Mouse (Mus musculus): ENCODE measurements around the gene Tssc4.

Gene Tssc4

GRCm38 (mm10) chr7:143068882-143069591 lies at the start of gene Tssc4:
Gene Tssc4, plus strand, starts transcription at chr7:143069249.
- peak; percentile 100 for DNase-seq (ENCODE audit: low read depth, low spot score)

- DNase-seq (ENCODE audit: low read depth, low spot score): no peak
Observed at GRCm38 (mm10) chr7:143020040-143020439, 49.0 kb upstream of the Tssc4 start.

- DNase-seq (ENCODE audit: low read depth, low spot score): no peak
Observed at GRCm38 (mm10) chr7:143020764-143021163, 48.3 kb upstream of the Tssc4 start.

GRCm38 (mm10) chr7:143021356-143022164 lies 47.5 kb upstream of the Tssc4 start:
- no peak for DNase-seq (ENCODE audit: low read depth, low spot score)

GRCm38 (mm10) chr7:143023499-143023898 lies 45.5 kb upstream of the Tssc4 start:
- no peak for DNase-seq (ENCODE audit: low read depth, low spot score)

GRCm38 (mm10) chr7:143024293-143024692 lies 44.8 kb upstream of the Tssc4 start:
- no peak for DNase-seq (ENCODE audit: low read depth, low spot score)

GRCm38 (mm10) chr7:143025496-143025895 lies 43.6 kb upstream of the Tssc4 start:
- no peak for DNase-seq (ENCODE audit: low read depth, low spot score)

- no peak for DNase-seq (ENCODE audit: low read depth, low spot score)
Observed at GRCm38 (mm10) chr7:143027196-143027595, 41.9 kb upstream of the Tssc4 start.

- no peak for DNase-seq (ENCODE audit: low read depth, low spot score)
Observed at GRCm38 (mm10) chr7:143031816-143032215, 37.2 kb upstream of the Tssc4 start.

- no peak for DNase-seq (ENCODE audit: low read depth, low spot score)
Observed at GRCm38 (mm10) chr7:143033581-143033980, 35.5 kb upstream of the Tssc4 start.

GRCm38 (mm10) chr7:143034112-143034511 lies 34.9 kb upstream of the Tssc4 start:
- no peak for DNase-seq (ENCODE audit: low read depth, low spot score)

- DNase-seq (ENCODE audit: low read depth, low spot score): no peak
Observed at GRCm38 (mm10) chr7:143034519-143035450, 34.3 kb upstream of the Tssc4 start.

GRCm38 (mm10) chr7:143036787-143037186 lies 32.3 kb upstream of the Tssc4 start:
- no peak for DNase-seq (ENCODE audit: low read depth, low spot score)

GRCm38 (mm10) chr7:143037306-143037705 lies 31.7 kb upstream of the Tssc4 start:
- DNase-seq (ENCODE audit: low read depth, low spot score): no peak

- no peak for DNase-seq (ENCODE audit: low read depth, low spot score)
Observed at GRCm38 (mm10) chr7:143038174-143038931, 30.7 kb upstream of the Tssc4 start.

- no peak for DNase-seq (ENCODE audit: low read depth, low spot score)
Observed at GRCm38 (mm10) chr7:143040561-143040960, 28.5 kb upstream of the Tssc4 start.

- DNase-seq (ENCODE audit: low read depth, low spot score): no peak
Observed at GRCm38 (mm10) chr7:143041138-143041822, 27.8 kb upstream of the Tssc4 start.

GRCm38 (mm10) chr7:143042089-143042488 lies 27.0 kb upstream of the Tssc4 start:
- no peak for DNase-seq (ENCODE audit: low read depth, low spot score)

GRCm38 (mm10) chr7:143042897-143043300 lies 26.1 kb upstream of the Tssc4 start:
- no peak for DNase-seq (ENCODE audit: low read depth, low spot score)

- DNase-seq (ENCODE audit: low read depth, low spot score): no peak
Observed at GRCm38 (mm10) chr7:143044049-143044825, 24.8 kb upstream of the Tssc4 start.

Measured in retina, postnatal 7 days (tissue).